ENCODE assay signal across 27 mouse cellular contexts in the genomic region with DNA sequence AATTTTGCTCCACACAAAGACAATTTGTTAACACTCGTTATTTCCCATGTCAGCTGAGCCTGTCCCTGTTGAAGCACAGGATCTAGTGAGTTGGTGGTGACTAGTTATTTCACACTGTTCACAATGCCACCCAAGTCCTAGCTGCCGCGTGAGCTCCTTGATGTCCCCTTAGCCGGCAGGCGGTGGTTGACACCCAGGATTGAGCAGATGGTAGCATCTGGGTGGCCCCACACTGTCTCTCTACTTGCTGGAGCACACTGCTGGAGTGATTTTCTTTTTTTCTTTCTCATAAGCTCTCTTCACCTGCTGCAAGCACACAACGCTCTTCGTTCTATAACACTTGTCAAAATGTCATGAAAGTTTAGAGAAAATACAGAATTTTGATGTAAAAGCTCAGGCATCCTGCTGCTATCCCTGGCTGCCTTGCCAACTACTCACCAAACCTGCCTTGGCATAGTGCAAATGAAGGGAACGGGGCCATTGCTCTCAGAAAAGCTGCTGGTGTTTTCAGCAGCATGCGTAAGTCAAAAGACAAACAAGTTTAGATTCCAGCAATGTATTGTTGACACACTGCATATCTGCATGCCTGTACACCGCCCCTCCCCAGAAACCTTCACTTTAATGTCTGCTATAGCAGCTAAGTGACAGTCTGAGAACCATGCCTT. TPM values are rescaled to one million over a fixed set of nuclear protein-coding genes. Genes with fewer than 3 reads are reported as not detected.
A peak's percentile ranks its signal among the peaks of the same experiment; 100 is the strongest.
DNase-seq lines count a peak whose midpoint lies in the region; ATAC-seq and TF ChIP-seq lines count a peak whose summit lies in the region.
"Had no signal": no experiment of that assay in that cellular context is flagged by ENCODE, and none has a peak within 500 bp of the region (broad histone marks: within the 10 kb centered on the region; RNA-seq: fewer than 3 reads in every experiment).

No protein-coding gene starts in this region.

- 0 out of 2 replicates have a peak, but pooled peaks have one; percentile 44 for ATAC-seq in forebrain, embryonic 14.5 days
- no peak for ATAC-seq in forebrain, embryonic 11.5 days (replicated peaks; ENCODE audit: low FRiP score)
- no peak for ATAC-seq in hindbrain, postnatal 0 days
- ATAC-seq: activated CD4-positive, CD25-positive, alpha-beta regulatory T cell, adult 4 months; intestine, embryonic 16.5 days; Patski had no signal

- no peaks in the 10 kb centered on the region for H3K27me3 ChIP-seq in forebrain, embryonic 14.5 days (replicated peaks; ENCODE audit: control insufficient read depth, insufficient read depth, low read length)
- no peaks in the 10 kb centered on the region for H3K27me3 ChIP-seq in forebrain, embryonic 11.5 days (ENCODE audit: control insufficient read depth, insufficient read depth, low read length)
- no peaks in the 10 kb centered on the region for H3K27me3 ChIP-seq in hindbrain, postnatal 0 days (ENCODE audit: insufficient read depth, low read length)
- no peaks in the 10 kb centered on the region for H3K27me3 ChIP-seq in hindbrain, embryonic 10.5 days (ENCODE audit: insufficient read depth, poor library complexity, severe bottlenecking)
- H3K27me3 ChIP-seq in heart, adult 2 months (ENCODE audit: control insufficient read depth, insufficient read depth, low read length) = no peaks in the 10 kb centered on the region
- H3K27me3 ChIP-seq: CH12.LX; embryonic facial prominence, embryonic 12.5 days; hindbrain, embryonic 13.5 days had no signal

- H3K4me2 ChIP-seq in forebrain, embryonic 14.5 days (ENCODE audit: low read length) = no peak overlapping the region
- H3K4me2 ChIP-seq in forebrain, embryonic 11.5 days (ENCODE audit: low read depth, low read length, severe bottlenecking) = no peak overlapping the region
- H3K4me2 ChIP-seq in hindbrain, postnatal 0 days (ENCODE audit: low read depth, low read length) = no peak overlapping the region
- H3K4me2 ChIP-seq: embryonic facial prominence, embryonic 12.5 days; hindbrain, embryonic 13.5 days had no signal

- intact Hi-C loops in heart, adult 2 months (cut with DNase I) = no loop called here

- no peaks in the 10 kb centered on the region; the same call in 1 of the 2 replicates for H3K4me1 ChIP-seq in forebrain, embryonic 14.5 days (ENCODE audit: control insufficient read depth, insufficient read depth, low read length)
- H3K4me1 ChIP-seq in forebrain, embryonic 11.5 days (replicated peaks; ENCODE audit: control insufficient read depth, insufficient read depth, low read length) = no peaks in the 10 kb centered on the region
- no peaks in the 10 kb centered on the region for H3K4me1 ChIP-seq in hindbrain, postnatal 0 days (ENCODE audit: insufficient read depth, low read length)
- H3K4me1 ChIP-seq in hindbrain, embryonic 10.5 days (replicated peaks) = peaks cover 12% of the 10 kb centered on the region
- H3K4me1 ChIP-seq in heart, adult 2 months (ENCODE audit: control insufficient read depth, insufficient read depth, low read length) = no peaks in the 10 kb centered on the region
- H3K4me1 ChIP-seq: embryonic facial prominence, embryonic 12.5 days had no signal

- 63% methylated on average over 10 of the region's 10 CpGs for WGBS in forebrain, embryonic 14.5 days
- WGBS in forebrain, embryonic 11.5 days = 84% methylated on average over 10 of the region's 10 CpGs
- WGBS in hindbrain, postnatal 0 days = 64% methylated on average over 10 of the region's 10 CpGs
- 86% methylated on average over 10 of the region's 10 CpGs for WGBS in hindbrain, embryonic 10.5 days
- 75% methylated on average over 10 of the region's 10 CpGs for WGBS in heart, adult 2 months

- H3K79me2 ChIP-seq in heart, adult 2 months (replicated peaks; ENCODE audit: control insufficient read depth, insufficient read depth, low read length) = no peaks in the 10 kb centered on the region

- TF ChIP-seq EP300 in heart, adult 2 months (IDR thresholded peaks at IDR 0.05; ENCODE audit: insufficient read depth, low read depth, low read length) = no peak

- no peak overlapping the region for H3K9ac ChIP-seq in forebrain, embryonic 14.5 days (ENCODE audit: low read length)
- H3K9ac ChIP-seq in forebrain, embryonic 11.5 days (ENCODE audit: low read length) = no peak overlapping the region
- no peak overlapping the region for H3K9ac ChIP-seq in hindbrain, postnatal 0 days (replicated peaks; ENCODE audit: low read length)
- no peak overlapping the region for H3K9ac ChIP-seq in heart, adult 2 months (ENCODE audit: low read depth, low read length)
- H3K9ac ChIP-seq: embryonic facial prominence, embryonic 12.5 days; hindbrain, embryonic 13.5 days had no signal

- TF ChIP-seq CTCF in hindbrain, postnatal 0 days (IDR thresholded peaks at IDR 0.05; ENCODE audit: low read depth) = no peak
- TF ChIP-seq CTCF in heart, adult 2 months (IDR thresholded peaks at IDR 0.05) = no peak

- no peak overlapping the region for H3K4me3 ChIP-seq in forebrain, embryonic 14.5 days (ENCODE audit: low read depth, low read length)
- H3K4me3 ChIP-seq in forebrain, embryonic 11.5 days (ENCODE audit: low read depth, low read length) = no peak overlapping the region
- no peak overlapping the region for H3K4me3 ChIP-seq in hindbrain, postnatal 0 days (ENCODE audit: low read length)
- H3K4me3 ChIP-seq in hindbrain, embryonic 10.5 days = no peak overlapping the region
- H3K4me3 ChIP-seq in heart, adult 2 months = no peak overlapping the region
- H3K4me3 ChIP-seq: embryonic facial prominence, embryonic 12.5 days; heart, embryonic 10.5 days; hindbrain, embryonic 13.5 days had no signal

- peak; percentile 38 for DNase-seq in forebrain, embryonic 14.5 days (ENCODE audit: low spot score)
- DNase-seq in forebrain, embryonic 11.5 days (ENCODE audit: low spot score) = no peak
- peak; percentile 15 for DNase-seq in hindbrain, postnatal 0 days (ENCODE audit: low spot score)
- DNase-seq in hindbrain, embryonic 10.5 days (ENCODE audit: low spot score) = no peak
- DNase-seq in right cerebral cortex, adult 18-20 months = peak; percentile 8
- no peak for DNase-seq in right cerebral cortex, postnatal 14 days
- no peak for DNase-seq in heart, adult 2 months
- DNase-seq: adrenal gland, postnatal 14 days; cerebellum, adult 8-10 months; cerebellum, postnatal 25 days; gastrocnemius, postnatal 36 days; heart, adult 11 months; heart, postnatal 10 days; heart, postnatal 4 days; kidney, adult 2 months had no signal

- H3K36me3 ChIP-seq in forebrain, embryonic 14.5 days (ENCODE audit: control insufficient read depth, insufficient read depth, low read length) = no peaks in the 10 kb centered on the region
- no peaks in the 10 kb centered on the region for H3K36me3 ChIP-seq in forebrain, embryonic 11.5 days (ENCODE audit: control insufficient read depth, insufficient read depth, low read length)
- H3K36me3 ChIP-seq in hindbrain, postnatal 0 days (ENCODE audit: insufficient read depth, low read length) = no peaks in the 10 kb centered on the region
- H3K36me3 ChIP-seq in hindbrain, embryonic 10.5 days = no peaks in the 10 kb centered on the region
- no peaks in the 10 kb centered on the region for H3K36me3 ChIP-seq in heart, adult 2 months (ENCODE audit: control insufficient read depth, insufficient read depth, low read length)
- H3K36me3 ChIP-seq: embryonic facial prominence, embryonic 12.5 days; heart, embryonic 10.5 days; hindbrain, embryonic 13.5 days had no signal

- no peak for TF ChIP-seq POLR2A in heart, adult 2 months (IDR thresholded peaks at IDR 0.05; ENCODE audit: insufficient read depth, low read depth, low read length)

- H3K27ac ChIP-seq in forebrain, embryonic 14.5 days (ENCODE audit: low read depth, low read length) = no peak overlapping the region
- no peak overlapping the region for H3K27ac ChIP-seq in forebrain, embryonic 11.5 days (ENCODE audit: low read depth, low read length)
- H3K27ac ChIP-seq in hindbrain, postnatal 0 days = no peak overlapping the region
- H3K27ac ChIP-seq in hindbrain, embryonic 10.5 days = no peak overlapping the region
- H3K27ac ChIP-seq in heart, adult 2 months = no peak overlapping the region
- H3K27ac ChIP-seq: embryonic facial prominence, embryonic 12.5 days; heart, embryonic 10.5 days; hindbrain, embryonic 13.5 days had no signal

- no peaks in the 10 kb centered on the region for H3K9me3 ChIP-seq in forebrain, embryonic 14.5 days (replicated peaks; ENCODE audit: control insufficient read depth, low read length)
- no peaks in the 10 kb centered on the region for H3K9me3 ChIP-seq in forebrain, embryonic 11.5 days (ENCODE audit: control insufficient read depth, low read length)
- H3K9me3 ChIP-seq in hindbrain, postnatal 0 days (ENCODE audit: low read length) = no peaks in the 10 kb centered on the region
- no peaks in the 10 kb centered on the region for H3K9me3 ChIP-seq in hindbrain, embryonic 10.5 days
- H3K9me3 ChIP-seq: embryonic facial prominence, embryonic 12.5 days; heart, embryonic 10.5 days; hindbrain, embryonic 13.5 days had no signal

RNA-seq across cellular contexts. Expression of gene Gm10217, which starts 3.4 kb away (rescaled TPM):
- not detected in 2 replicates for polyA plus RNA-seq in forebrain, embryonic 14.5 days (2014; fragmentation: Nextera tagmentation; extraction: Ambion mirVana)
- polyA plus RNA-seq in forebrain, embryonic 11.5 days (2014; fragmentation: Nextera tagmentation; extraction: Ambion mirVana) = not detected in 2 replicates
- total RNA-seq in hindbrain, postnatal 0 days (2014; rRNA removed) = not detected in 2 replicates
- not detected in 2 replicates for polyA plus RNA-seq in hindbrain, postnatal 0 days (2015; fragmentation: Nextera tagmentation; extraction: Ambion mirVana)
- not detected in 2 replicates for polyA plus RNA-seq in hindbrain, embryonic 10.5 days (2016; fragmentation: Nextera tagmentation; extraction: Ambion mirVana)
- not detected for total RNA-seq in heart, adult 2 months (2021)
- not detected in 2 replicates for polyA plus RNA-seq in heart, adult 2 months (2012; rRNA removed)
- total RNA-seq: adrenal gland, adult 18-20 months; adrenal gland, postnatal 14 days; CH12.LX; gastrocnemius, adult 8-10 months; gastrocnemius, postnatal 36 days; heart, postnatal 10 days; heart, postnatal 4 days had no signal
- polyA plus RNA-seq: activated CD4-positive, CD25-positive, alpha-beta regulatory T cell, adult 4 months; cortical plate, adult 2 months; embryonic facial prominence, embryonic 12.5 days; frontal cortex, adult 2 months; heart, embryonic 10.5 days; heart, embryonic 14.5 days; hindbrain, embryonic 13.5 days; intestine, embryonic 16.5 days; kidney, adult 2 months; Patski had no signal

Comparison
In these comparisons a context has a peak if more than half of its experiments do, and no peak if none do; other contexts are left out.
1. DNase-seq: peak in forebrain, embryonic 14.5 days (single experiment), hindbrain, postnatal 0 days (single experiment) and right cerebral cortex, adult 18-20 months (single experiment); none in forebrain, embryonic 11.5 days (single experiment), hindbrain, embryonic 10.5 days (single experiment), right cerebral cortex, postnatal 14 days (single experiment) and heart, adult 2 months (0 of 2).